Mouse (Mus musculus): ENCODE data around the gene Myo16. TPM values are rescaled to one million over a fixed set of nuclear protein-coding genes. Genes with fewer than 3 reads are reported as not detected.

Myo16 gene
- polyA plus RNA-seq, 1 experiment from 2014 or later: 1.5 TPM

DNA sequence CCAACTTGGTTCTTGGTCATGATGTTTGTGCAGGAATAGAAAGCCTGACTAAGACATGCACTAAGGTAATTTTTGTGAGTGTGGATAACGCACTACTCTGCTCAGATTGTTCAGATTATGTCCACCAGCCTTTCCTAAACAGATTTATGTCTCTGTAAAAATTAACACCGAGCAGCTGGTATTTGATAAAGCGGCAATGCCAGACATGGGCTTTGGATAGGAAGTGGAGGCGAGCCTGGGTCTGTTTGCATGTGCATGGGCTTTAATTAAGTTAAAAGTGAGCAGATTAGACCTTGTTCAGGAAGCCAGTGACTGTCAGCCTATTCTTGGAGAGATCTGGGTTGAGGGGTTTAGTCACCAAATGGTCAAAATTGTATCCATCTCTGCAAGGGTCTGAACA, 367.8 kb downstream of the Myo16 start:
- ATAC-seq (ENCODE audit: low FRiP score, low TSS enrichment) (no peak), DNase-seq (ENCODE audit: low spot score) (no peak)
- H3K9ac ChIP-seq (ENCODE audit: low read length): no peak overlapping the region
- 75% methylated on average over 4 of the region's 4 CpGs for WGBS
- TF ChIP-seq EP300 (optimal IDR thresholded peaks at IDR 0.05) (no peak), CTCF (IDR thresholded peaks at IDR 0.05; ENCODE audit: low read depth) (no peak)
- H3K4me1 ChIP-seq (replicated peaks; ENCODE audit: control insufficient read depth, insufficient read depth): no peaks in the 10 kb centered on the region
- no peaks in the 10 kb centered on the region for H3K9me3 ChIP-seq (ENCODE audit: control insufficient read depth, low read length)
- no peak overlapping the region for H3K27ac ChIP-seq (replicated peaks)
- no peaks in the 10 kb centered on the region for H3K36me3 ChIP-seq (ENCODE audit: control insufficient read depth, insufficient read depth, low read length)
- no peak overlapping the region for H3K4me3 ChIP-seq (ENCODE audit: low read depth, low read length)
- H3K27me3 ChIP-seq (ENCODE audit: control insufficient read depth, insufficient read depth, low read length): no peaks in the 10 kb centered on the region
- no peak overlapping the region for H3K4me2 ChIP-seq (replicated peaks; ENCODE audit: low read depth)

GRCm38 (mm10) chr8:10525686-10526085, 372.0 kb downstream of the Myo16 start:
- 71% methylated on average over 4 of the region's 4 CpGs for WGBS
- Histone ChIP-seq H3K27me3 (ENCODE audit: control insufficient read depth, insufficient read depth, low read length) (no peaks in the 10 kb centered on the region), H3K27ac (replicated peaks) (no peak overlapping the region), H3K9me3 (ENCODE audit: control insufficient read depth, low read length) (no peaks in the 10 kb centered on the region), H3K36me3 (ENCODE audit: control insufficient read depth, insufficient read depth, low read length) (no peaks in the 10 kb centered on the region), H3K4me1 (replicated peaks; ENCODE audit: control insufficient read depth, insufficient read depth) (no peaks in the 10 kb centered on the region), H3K9ac (ENCODE audit: low read length) (no peak overlapping the region), H3K4me2 (replicated peaks; ENCODE audit: low read depth) (no peak overlapping the region), H3K4me3 (ENCODE audit: low read depth, low read length) (no peak overlapping the region)
- DNase-seq (ENCODE audit: low spot score) (no peak), ATAC-seq (ENCODE audit: low FRiP score, low TSS enrichment) (no peak)
- TF ChIP-seq CTCF (IDR thresholded peaks at IDR 0.05; ENCODE audit: low read depth) (no peak), EP300 (optimal IDR thresholded peaks at IDR 0.05) (no peak)

DNA sequence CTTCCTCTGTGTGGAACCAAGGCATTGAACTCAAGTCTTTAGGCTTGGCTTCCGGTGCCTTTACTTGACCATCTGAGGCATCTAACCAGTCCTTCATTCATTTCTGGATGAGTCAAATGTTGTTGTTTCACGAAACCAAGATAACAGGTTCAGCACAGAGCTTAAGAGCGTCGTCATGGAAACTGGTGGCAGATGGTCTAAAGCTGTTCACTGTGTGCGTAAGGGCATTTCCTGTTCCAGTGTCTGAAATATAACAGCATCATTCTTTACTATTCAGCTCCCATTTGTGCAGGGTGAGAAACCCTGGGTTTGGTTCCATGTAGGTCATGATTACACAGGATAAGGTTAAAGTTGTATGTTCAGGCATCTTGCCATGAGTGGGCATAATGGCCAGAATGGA, 372.9 kb downstream of the Myo16 start:
- TF ChIP-seq EP300 (optimal IDR thresholded peaks at IDR 0.05) (no peak), CTCF (IDR thresholded peaks at IDR 0.05; ENCODE audit: low read depth) (no peak)
- H3K4me1 ChIP-seq (replicated peaks; ENCODE audit: control insufficient read depth, insufficient read depth): no peaks in the 10 kb centered on the region
- H3K9me3 ChIP-seq (ENCODE audit: control insufficient read depth, low read length): no peaks in the 10 kb centered on the region
- no peak overlapping the region for H3K4me3 ChIP-seq (ENCODE audit: low read depth, low read length)
- no peaks in the 10 kb centered on the region for H3K27me3 ChIP-seq (ENCODE audit: control insufficient read depth, insufficient read depth, low read length)
- H3K4me2 ChIP-seq (replicated peaks; ENCODE audit: low read depth): no peak overlapping the region
- DNase-seq (ENCODE audit: low spot score) (no peak), ATAC-seq (ENCODE audit: low FRiP score, low TSS enrichment) (no peak)
- H3K36me3 ChIP-seq (ENCODE audit: control insufficient read depth, insufficient read depth, low read length): no peaks in the 10 kb centered on the region
- no peak overlapping the region for H3K27ac ChIP-seq (replicated peaks)
- 71% methylated on average over 5 of the region's 5 CpGs for WGBS
- H3K9ac ChIP-seq (ENCODE audit: low read length): no peak overlapping the region

DNA sequence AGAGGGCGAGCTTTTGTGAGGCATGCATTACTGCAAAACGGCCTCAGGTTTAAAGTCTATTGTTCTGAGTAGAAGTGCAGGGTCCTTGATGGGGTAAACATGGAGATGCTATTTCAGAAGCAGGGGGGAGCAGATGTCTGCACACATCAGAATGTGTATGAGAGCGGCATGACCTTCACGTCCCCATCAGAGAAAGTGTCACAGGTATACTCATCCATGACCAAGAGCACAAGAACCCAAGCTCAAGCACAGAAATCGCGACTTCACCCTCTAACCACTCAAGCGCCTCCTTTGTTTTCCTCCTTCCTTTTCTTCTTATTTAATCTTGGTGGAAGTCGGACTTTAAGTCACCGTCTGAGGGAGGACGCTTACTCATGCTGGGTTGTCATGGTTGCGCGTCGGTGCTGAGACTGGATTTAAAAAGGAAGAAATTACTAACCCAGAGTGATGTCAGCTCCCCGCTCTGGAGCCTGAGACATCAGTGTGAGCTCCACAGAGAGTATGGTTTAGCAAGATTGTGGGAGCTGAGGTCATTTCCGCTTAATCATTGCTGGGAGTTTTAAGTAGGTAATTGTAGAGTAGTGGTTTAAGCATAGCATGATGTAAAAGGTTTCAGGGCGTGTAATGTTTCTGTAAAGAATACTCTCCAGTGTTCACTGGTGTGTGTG, 381.0 kb downstream of the Myo16 start:
- H3K27ac ChIP-seq (replicated peaks): no peak overlapping the region
- H3K27me3 ChIP-seq (ENCODE audit: control insufficient read depth, insufficient read depth, low read length): no peaks in the 10 kb centered on the region
- no peak for TF ChIP-seq CTCF (IDR thresholded peaks at IDR 0.05; ENCODE audit: low read depth)
- TF ChIP-seq EP300 (optimal IDR thresholded peaks at IDR 0.05): no peak
- H3K36me3 ChIP-seq (ENCODE audit: control insufficient read depth, insufficient read depth, low read length): no peaks in the 10 kb centered on the region
- H3K4me3 ChIP-seq (ENCODE audit: low read depth, low read length): no peak overlapping the region
- no peaks in the 10 kb centered on the region for H3K9me3 ChIP-seq (ENCODE audit: control insufficient read depth, low read length)
- H3K4me2 ChIP-seq (replicated peaks; ENCODE audit: low read depth): no peak overlapping the region
- 72% methylated on average over 16 of the region's 16 CpGs for WGBS
- no peak overlapping the region for H3K9ac ChIP-seq (ENCODE audit: low read length)
- 0 out of 2 replicates have a peak, but pooled peaks have one; percentile 45 for ATAC-seq (ENCODE audit: low FRiP score, low TSS enrichment)
- no peak for DNase-seq (ENCODE audit: low spot score)
- H3K4me1 ChIP-seq (replicated peaks; ENCODE audit: control insufficient read depth, insufficient read depth): no peaks in the 10 kb centered on the region

- no peaks in the 10 kb centered on the region for H3K4me1 ChIP-seq (replicated peaks; ENCODE audit: control insufficient read depth, insufficient read depth)
- H3K4me3 ChIP-seq (ENCODE audit: low read depth, low read length): no peak overlapping the region
- WGBS: 59% methylated on average over 6 of the region's 6 CpGs
- no peaks in the 10 kb centered on the region for H3K9me3 ChIP-seq (ENCODE audit: control insufficient read depth, low read length)
- no peak overlapping the region for H3K27ac ChIP-seq (replicated peaks)
- no peaks in the 10 kb centered on the region for H3K27me3 ChIP-seq (ENCODE audit: control insufficient read depth, insufficient read depth, low read length)
- TF ChIP-seq EP300 (optimal IDR thresholded peaks at IDR 0.05) (no peak), CTCF (IDR thresholded peaks at IDR 0.05; ENCODE audit: low read depth) (no peak)
- no peak for ATAC-seq (ENCODE audit: low FRiP score, low TSS enrichment)
- DNase-seq (ENCODE audit: low spot score): no peak
- no peaks in the 10 kb centered on the region for H3K36me3 ChIP-seq (ENCODE audit: control insufficient read depth, insufficient read depth, low read length)
- no peak overlapping the region for H3K4me2 ChIP-seq (replicated peaks; ENCODE audit: low read depth)
- no peak overlapping the region for H3K9ac ChIP-seq (ENCODE audit: low read length)
These were observed 384.6 kb downstream of the Myo16 start for GRCm38 (mm10) chr8:10538319-10538718.

GRCm38 (mm10) chr8:10539665-10540064, 386.0 kb downstream of the Myo16 start:
- Histone ChIP-seq H3K36me3 (ENCODE audit: control insufficient read depth, insufficient read depth, low read length) (no peaks in the 10 kb centered on the region), H3K27me3 (ENCODE audit: control insufficient read depth, insufficient read depth, low read length) (no peaks in the 10 kb centered on the region), H3K27ac (replicated peaks) (no peak overlapping the region), H3K4me1 (replicated peaks; ENCODE audit: control insufficient read depth, insufficient read depth) (no peaks in the 10 kb centered on the region), H3K9me3 (ENCODE audit: control insufficient read depth, low read length) (no peaks in the 10 kb centered on the region), H3K9ac (ENCODE audit: low read length) (no peak overlapping the region), H3K4me3 (ENCODE audit: low read depth, low read length) (no peak overlapping the region), H3K4me2 (replicated peaks; ENCODE audit: low read depth) (no peak overlapping the region)
- no peak for ATAC-seq (ENCODE audit: low FRiP score, low TSS enrichment)
- no peak for TF ChIP-seq CTCF (IDR thresholded peaks at IDR 0.05; ENCODE audit: low read depth)
- TF ChIP-seq EP300 (optimal IDR thresholded peaks at IDR 0.05): no peak
- no peak for DNase-seq (ENCODE audit: low spot score)
- WGBS: 82% methylated on average over 4 of the region's 4 CpGs

Data from stomach, postnatal 0 days (tissue).